Mouse (Mus musculus): ENCODE results near the gene Gak. TPM values are rescaled to one million over a fixed set of nuclear protein-coding genes. Genes with fewer than 3 reads are reported as not detected.

Gak gene
- total RNA-seq, 4 experiments from 2014 or later: 9.3 to 12.6 (median 10.3) TPM

Other genes starting within 250 kb of the Gak start
- not detected for gene Pde6b, start 241.4 kb downstream of the Gak start, total RNA-seq (2022)
- 100 to 1,000 TPM; 265 to 675 (median 469) TPM for gene Atp5k, start 195.3 kb downstream of the Gak start, total RNA-seq (2022)
- 1 to 10 TPM; 1.6 to 2.3 (median 1.8) TPM for gene Mfsd7a, start 180.9 kb downstream of the Gak start, total RNA-seq (2022)
- 10 to 100 TPM; 28.4 to 38.8 (median 33.3) TPM for gene Pcgf3, start 168.5 kb downstream of the Gak start, total RNA-seq (2022)
- gene Cplx1, start 79.7 kb downstream of the Gak start, total RNA-seq (2022): not detected
- gene Tmem175, start within 50 bp of the Gak start, total RNA-seq (2022): 1 to 10 TPM; 6.9 to 9.2 (median 8.0) TPM
- gene Idua, start 30.6 kb upstream of the Gak start, total RNA-seq (2022): 1 to 10 TPM; 8.3 to 9.8 (median 9.2) TPM
- 1 to 10 TPM; 2.6 to 4.6 (median 3.1) TPM for gene Dgkq, start 39.9 kb upstream of the Gak start, total RNA-seq (2022)
- not detected for gene Slc26a1, start 45.8 kb upstream of the Gak start, total RNA-seq (2022)
- 10 to 100 TPM; 23.6 to 25.6 (median 24.4) TPM for gene Fgfrl1, start 62.6 kb upstream of the Gak start, total RNA-seq (2022)
- not detected for gene Rnf212, start 145.2 kb upstream of the Gak start, total RNA-seq (2022)
- not detected for gene Tmed11, start 165.6 kb upstream of the Gak start, total RNA-seq (2022)
- not detected for gene Vmn2r8, start 179.1 kb upstream of the Gak start, total RNA-seq (2022)
- not detected for gene Vmn2r9, start 222.8 kb upstream of the Gak start, total RNA-seq (2022)

All from gastrocnemius, adult 8-10 months (tissue).